Comparison of ENCODE assay signal across 27 mouse cellular contexts in the genomic region with DNA sequence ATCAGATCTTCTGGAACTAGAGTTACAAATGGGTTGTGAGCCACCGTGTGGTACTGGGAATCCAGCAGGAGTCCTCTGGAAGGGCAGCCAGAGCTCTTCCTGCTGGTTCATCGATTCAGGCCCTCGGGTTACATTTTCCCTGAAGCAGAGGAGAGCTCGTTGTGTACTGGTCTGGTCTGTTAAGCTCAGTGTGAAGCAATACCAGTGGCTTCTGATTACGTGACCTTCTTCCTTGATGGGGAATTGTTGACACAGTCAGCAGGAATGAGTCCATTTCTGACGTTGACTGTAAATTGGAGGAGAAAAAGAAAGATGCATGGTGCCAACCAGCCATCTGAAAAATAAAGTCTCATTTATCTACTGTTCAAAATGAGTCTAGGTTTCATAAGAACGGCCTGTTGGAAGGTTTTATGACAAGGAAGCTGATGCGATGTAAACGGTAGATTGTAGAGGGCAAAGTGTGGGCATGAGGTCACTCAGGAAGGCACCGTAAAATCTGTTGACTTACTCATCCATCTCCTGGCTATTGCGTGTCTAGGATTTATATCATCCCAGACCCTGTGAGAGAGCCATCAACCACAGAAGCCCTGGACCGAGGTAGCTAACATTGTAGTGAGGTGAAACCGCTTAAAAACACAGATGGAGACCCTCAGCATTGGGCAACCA.
"Had no signal": no experiment of that assay in that cellular context is flagged by ENCODE, and none has a peak within 500 bp of the region (broad histone marks: within the 10 kb centered on the region; RNA-seq: fewer than 3 reads in every experiment).

No protein-coding gene starts in this region.

- DNase-seq: gastrocnemius, adult 2 months; gastrocnemius, postnatal 10 days; gastrocnemius, postnatal 25 days; heart, adult 18-20 months; heart, postnatal 10 days; heart, postnatal 4 days; kidney, adult 11 months; kidney, adult 2 months; kidney, adult 9 months; kidney, postnatal 14 days; kidney, postnatal 36 days; layer of hippocampus, adult 9-11 months; liver had no signal

- H3K9ac ChIP-seq: heart, embryonic 12.5 days; hindbrain, embryonic 12.5 days; hindbrain, embryonic 14.5 days; kidney, embryonic 15.5 days; limb, embryonic 12.5 days; liver, embryonic 12.5 days had no signal

- ATAC-seq: forebrain, embryonic 16.5 days; hindbrain, embryonic 16.5 days; inflammation-experienced regulatory T-cells, adult 6 months; liver, embryonic 12.5 days had no signal

- H3K4me3 ChIP-seq: gastrocnemius, adult 2 months; heart, embryonic 10.5 days; heart, embryonic 12.5 days; hindbrain, embryonic 10.5 days; hindbrain, embryonic 12.5 days; kidney, embryonic 15.5 days; left cerebral cortex, adult 2 months; limb, embryonic 10.5 days; limb, embryonic 12.5 days; liver, embryonic 12.5 days had no signal

- H3K27me3 ChIP-seq: heart, embryonic 12.5 days; hindbrain, embryonic 12.5 days; kidney, embryonic 15.5 days; limb, embryonic 12.5 days; liver, embryonic 12.5 days had no signal

- H3K4me1 ChIP-seq: heart, embryonic 10.5 days; heart, embryonic 12.5 days; hindbrain, embryonic 10.5 days; hindbrain, embryonic 12.5 days; kidney, embryonic 15.5 days; liver, embryonic 12.5 days had no signal

- H3K36me3 ChIP-seq: heart, embryonic 10.5 days; heart, embryonic 12.5 days; hindbrain, embryonic 10.5 days; hindbrain, embryonic 12.5 days; kidney, embryonic 15.5 days; limb, embryonic 10.5 days; limb, embryonic 12.5 days; liver, embryonic 12.5 days had no signal

- H3K9me3 ChIP-seq: hindbrain, embryonic 10.5 days; hindbrain, embryonic 12.5 days; kidney, embryonic 15.5 days; limb, embryonic 10.5 days; limb, embryonic 12.5 days had no signal

- H3K4me2 ChIP-seq: heart, embryonic 12.5 days; hindbrain, embryonic 12.5 days; hindbrain, embryonic 14.5 days; kidney, embryonic 15.5 days; limb, embryonic 12.5 days; liver, embryonic 12.5 days had no signal

- H3K27ac ChIP-seq: gastrocnemius, adult 2 months; heart, embryonic 10.5 days; hindbrain, embryonic 10.5 days; hindbrain, embryonic 12.5 days; hindbrain, embryonic 14.5 days; kidney, embryonic 15.5 days; kidney, postnatal 0 days; left cerebral cortex, adult 2 months; limb, embryonic 12.5 days; liver, embryonic 12.5 days had no signal
